Mouse (Mus musculus): ENCODE measurements around the gene Uvssa. TPM values are rescaled to one million over a fixed set of nuclear protein-coding genes. Genes with fewer than 3 reads are reported as not detected.
A peak's percentile ranks its signal among the peaks of the same experiment; 100 is the strongest.

Gene Uvssa
- polyA plus RNA-seq, 1 experiment from 2014 or later, result 7.7 TPM

DNA sequence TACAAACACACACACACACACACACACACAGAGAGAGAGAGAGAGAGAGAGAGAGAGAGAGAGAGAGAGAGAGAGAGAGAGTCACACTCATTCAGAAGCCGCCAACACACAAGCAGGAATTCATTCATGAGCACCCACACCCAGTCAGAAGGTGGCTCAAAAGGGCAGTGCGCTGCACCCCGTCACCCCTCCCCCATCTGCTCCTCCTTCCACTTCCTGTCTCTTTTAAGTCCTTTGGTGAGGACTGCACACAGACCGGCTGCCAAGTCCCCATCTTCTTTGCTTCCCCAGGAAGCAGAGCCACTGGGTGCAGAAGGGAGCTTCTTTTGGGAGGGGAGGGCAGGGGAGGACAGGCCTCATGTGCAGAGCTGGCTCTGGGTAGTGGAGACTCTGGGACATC is 57.6 kb downstream of the Uvssa start:
- no peak for ATAC-seq (replicated peaks; ENCODE audit: low FRiP score, low read depth)
- DNase-seq (ENCODE audit: low spot score), result no peak
- Histone ChIP-seq H3K9ac (ENCODE audit: low read depth, low read length) (no peak overlapping the region), H3K4me1 (replicated peaks; ENCODE audit: insufficient read depth, low read length) (no peaks in the 10 kb centered on the region; the same call in 1 of the 2 replicates), H3K9me3 (replicated peaks; ENCODE audit: low read length) (no peaks in the 10 kb centered on the region), H3K4me3 (replicated peaks; ENCODE audit: low read depth, low read length) (no peak overlapping the region), H3K27ac (no peak overlapping the region), H3K27me3 (ENCODE audit: insufficient read depth, low read length) (peaks cover 67% of the 10 kb centered on the region), H3K4me2 (ENCODE audit: low read length) (no peak overlapping the region), H3K36me3 (ENCODE audit: insufficient read depth, low read length) (no peaks in the 10 kb centered on the region)
- TF ChIP-seq CTCF (IDR thresholded peaks at IDR 0.05; ENCODE audit: low read depth), result no peak
- 2% methylated on average over 4 of the region's 4 CpGs for WGBS

DNA sequence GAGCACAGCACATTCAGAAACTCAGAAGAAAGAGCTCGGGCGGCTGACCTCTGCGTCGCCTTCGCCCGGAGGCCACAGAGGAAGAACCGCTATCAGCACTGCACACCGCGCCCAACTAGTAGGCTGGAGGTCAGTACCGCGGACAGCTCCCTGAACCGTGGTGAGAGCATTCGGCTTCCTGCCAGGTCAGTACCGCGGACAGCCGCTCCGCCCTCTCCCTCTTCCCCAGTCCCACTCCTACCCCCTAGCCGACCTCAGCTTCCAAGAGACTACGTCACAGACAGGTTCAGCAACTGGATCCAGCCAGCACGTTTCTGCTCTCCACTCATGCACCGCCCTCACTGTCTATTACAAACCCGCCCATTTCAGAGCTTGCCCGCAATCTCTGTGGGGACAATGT is 59.9 kb downstream of the Uvssa start:
- no peaks in the 10 kb centered on the region for H3K9me3 ChIP-seq (replicated peaks; ENCODE audit: low read length)
- peak; percentile 24 for TF ChIP-seq CTCF (IDR thresholded peaks at IDR 0.05; ENCODE audit: low read depth)
- WGBS, result 1% methylated on average over 23 of the region's 23 CpGs
- no peak overlapping the region for H3K27ac ChIP-seq
- peak; percentile 90 for ATAC-seq (replicated peaks; ENCODE audit: low FRiP score, low read depth)
- peaks cover 54% of the 10 kb centered on the region for H3K27me3 ChIP-seq (ENCODE audit: insufficient read depth, low read length)
- H3K4me3 ChIP-seq (replicated peaks; ENCODE audit: low read depth, low read length), result no peak overlapping the region
- H3K4me2 ChIP-seq (ENCODE audit: low read length), result no peak overlapping the region
- peak; percentile 95 for DNase-seq (ENCODE audit: low spot score)
- no peaks in the 10 kb centered on the region for H3K36me3 ChIP-seq (ENCODE audit: insufficient read depth, low read length)
- no peak overlapping the region for H3K9ac ChIP-seq (ENCODE audit: low read depth, low read length)
- H3K4me1 ChIP-seq (replicated peaks; ENCODE audit: insufficient read depth, low read length), result peaks cover 3% of the 10 kb centered on the region; the same call in 1 of the 2 replicates

DNA sequence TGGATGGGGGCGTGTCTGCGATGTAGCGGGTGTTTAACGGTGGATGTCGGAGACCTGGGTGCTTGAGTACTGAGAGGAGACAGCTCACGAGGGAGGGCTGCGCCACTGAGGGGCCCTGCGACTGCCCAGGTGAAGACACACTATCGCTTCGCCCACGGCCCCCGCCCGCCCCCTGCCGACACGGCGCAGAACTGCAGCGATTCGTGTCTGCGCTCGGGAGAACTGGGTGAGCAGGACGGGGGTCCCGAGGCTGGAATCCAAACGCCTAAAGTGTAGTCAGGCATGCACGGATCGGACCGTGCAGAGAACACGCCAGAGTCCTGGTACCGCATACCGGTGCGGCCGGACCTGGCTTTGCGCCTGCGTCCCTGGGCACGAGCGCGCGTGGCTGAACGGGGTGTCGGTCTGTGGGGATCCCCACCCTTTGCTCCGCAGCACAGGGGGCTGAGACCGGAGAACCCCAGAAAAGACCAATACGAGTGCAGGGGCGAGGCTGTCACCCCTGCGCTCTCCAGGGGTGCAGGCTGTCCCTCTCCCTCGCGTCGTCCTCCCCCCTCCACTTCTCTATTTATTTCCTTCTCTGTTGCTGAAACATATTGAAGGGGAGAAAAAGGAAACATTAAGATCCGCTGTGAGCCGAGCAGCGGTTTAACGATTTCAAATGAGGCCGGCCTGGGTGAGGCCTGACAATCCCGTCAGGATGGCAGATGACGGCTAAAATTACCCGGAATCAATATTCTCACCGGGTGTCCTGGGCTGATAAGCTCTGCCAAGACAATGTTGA is 64.8 kb downstream of the Uvssa start:
- peak; percentile 83 for TF ChIP-seq CTCF (IDR thresholded peaks at IDR 0.05; ENCODE audit: low read depth)
- DNase-seq (ENCODE audit: low spot score), result peak; percentile 39
- peaks cover 4% of the 10 kb centered on the region; the same call in 1 of the 2 replicates for H3K4me1 ChIP-seq (replicated peaks; ENCODE audit: insufficient read depth, low read length)

DNA sequence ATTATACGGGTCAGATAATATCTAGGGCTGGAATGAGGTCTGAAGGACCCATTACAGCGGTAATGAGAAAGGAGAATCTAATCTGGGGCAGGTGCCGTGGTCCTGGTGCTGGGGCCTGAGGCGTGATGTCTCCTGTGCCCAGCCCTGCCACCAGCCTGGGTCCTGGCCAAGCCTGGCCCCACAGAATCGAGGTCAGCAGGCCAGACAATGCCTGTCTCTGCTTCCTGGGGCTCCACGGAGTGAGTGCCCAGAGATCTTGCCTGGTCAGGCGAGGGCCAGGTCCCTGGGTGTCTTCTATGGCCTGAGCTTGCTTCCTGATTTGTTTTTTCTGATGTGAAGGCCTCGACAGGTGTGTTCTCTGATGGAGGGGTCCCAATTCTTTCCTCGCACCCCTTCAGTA is 65.4 kb downstream of the Uvssa start:
- 52% methylated on average over 9 of the region's 9 CpGs for WGBS
- Histone ChIP-seq H3K9ac (ENCODE audit: low read depth, low read length) (no peak overlapping the region), H3K36me3 (ENCODE audit: insufficient read depth, low read length) (no peaks in the 10 kb centered on the region), H3K4me1 (replicated peaks; ENCODE audit: insufficient read depth, low read length) (peaks cover 4% of the 10 kb centered on the region; the same call in 1 of the 2 replicates), H3K27ac (no peak overlapping the region), H3K27me3 (ENCODE audit: insufficient read depth, low read length) (peaks cover 18% of the 10 kb centered on the region), H3K4me3 (replicated peaks; ENCODE audit: low read depth, low read length) (no peak overlapping the region), H3K9me3 (replicated peaks; ENCODE audit: low read length) (no peaks in the 10 kb centered on the region), H3K4me2 (ENCODE audit: low read length) (no peak overlapping the region)
- ATAC-seq (replicated peaks; ENCODE audit: low FRiP score, low read depth), result no peak
- no peak for TF ChIP-seq CTCF (IDR thresholded peaks at IDR 0.05; ENCODE audit: low read depth)
- no peak for DNase-seq (ENCODE audit: low spot score)

More for the DNA sequence above, 64.8 kb downstream of the Uvssa start:
- H3K4me2 ChIP-seq (ENCODE audit: low read length), result peak overlapping the region; percentile 51
- H3K27ac ChIP-seq, result no peak overlapping the region
- no peaks in the 10 kb centered on the region for H3K36me3 ChIP-seq (ENCODE audit: insufficient read depth, low read length)
- WGBS, result 5% methylated on average over 56 of the region's 56 CpGs
- ATAC-seq (replicated peaks; ENCODE audit: low FRiP score, low read depth), result no peak
- H3K9ac ChIP-seq (ENCODE audit: low read depth, low read length), result no peak overlapping the region
- peaks cover 18% of the 10 kb centered on the region for H3K27me3 ChIP-seq (ENCODE audit: insufficient read depth, low read length)
- no peak overlapping the region for H3K4me3 ChIP-seq (replicated peaks; ENCODE audit: low read depth, low read length)
- H3K9me3 ChIP-seq (replicated peaks; ENCODE audit: low read length), result no peaks in the 10 kb centered on the region

DNA sequence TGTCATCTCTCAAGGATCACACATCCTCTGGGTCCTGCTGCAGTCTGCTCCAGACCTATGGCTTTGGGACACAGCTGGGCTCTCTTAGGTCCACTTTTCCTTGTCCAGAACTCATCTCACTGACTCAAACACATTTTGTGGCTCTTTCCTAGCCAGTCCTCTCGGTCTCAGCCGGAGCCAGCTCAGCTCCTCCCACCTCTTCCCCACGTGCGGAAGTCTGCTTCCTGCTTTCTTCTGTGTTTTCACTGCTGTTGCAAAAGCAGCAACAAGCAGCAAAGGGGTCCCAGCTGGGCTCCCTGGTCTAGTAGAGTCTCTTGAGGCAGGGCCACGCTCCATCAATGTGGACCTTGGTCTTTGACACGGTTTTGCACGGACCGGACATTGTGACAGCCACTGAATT is 77.4 kb downstream of the Uvssa start:
- no peaks in the 10 kb centered on the region for H3K9me3 ChIP-seq (replicated peaks; ENCODE audit: low read length)
- 23% methylated on average over 8 of the region's 8 CpGs for WGBS
- H3K36me3 ChIP-seq (ENCODE audit: insufficient read depth, low read length), result no peaks in the 10 kb centered on the region
- H3K4me1 ChIP-seq (replicated peaks; ENCODE audit: insufficient read depth, low read length), result no peaks in the 10 kb centered on the region
- no peaks in the 10 kb centered on the region; the same call in 1 of the 2 replicates for H3K27me3 ChIP-seq (ENCODE audit: insufficient read depth, low read length)
- no peak overlapping the region for H3K4me3 ChIP-seq (replicated peaks; ENCODE audit: low read depth, low read length)
- H3K27ac ChIP-seq, result no peak overlapping the region
- H3K4me2 ChIP-seq (ENCODE audit: low read length), result no peak overlapping the region
- ATAC-seq (replicated peaks; ENCODE audit: low FRiP score, low read depth) (no peak), DNase-seq (ENCODE audit: low spot score) (no peak)
- no peak for TF ChIP-seq CTCF (IDR thresholded peaks at IDR 0.05; ENCODE audit: low read depth)
- no peak overlapping the region for H3K9ac ChIP-seq (ENCODE audit: low read depth, low read length)

DNA sequence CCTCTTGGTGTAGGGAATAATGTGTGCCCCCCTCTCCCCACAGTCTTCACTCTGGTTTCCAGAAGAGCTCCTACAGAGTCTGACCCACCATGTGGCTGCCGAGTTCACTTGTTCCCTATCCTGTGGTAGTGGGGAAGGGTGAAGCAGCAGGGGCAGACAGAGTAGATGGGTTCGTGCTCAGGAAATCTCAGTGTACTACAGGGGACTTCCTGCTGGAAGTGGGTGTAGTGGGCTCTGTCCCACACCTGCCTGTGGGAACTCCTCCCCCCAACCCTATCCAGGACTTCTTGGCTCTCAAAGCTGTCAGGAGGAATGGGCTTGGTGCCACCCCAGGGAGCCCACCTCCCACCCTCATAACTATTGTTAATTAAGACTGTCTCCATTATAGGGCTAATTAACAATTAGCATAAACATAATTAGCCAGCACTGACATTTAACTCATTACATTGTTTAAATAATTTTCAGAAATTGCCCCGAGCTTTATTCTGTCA is 79.8 kb downstream of the Uvssa start:
- no peak for DNase-seq (ENCODE audit: low spot score)
- ATAC-seq (replicated peaks; ENCODE audit: low FRiP score, low read depth), result no peak
- Histone ChIP-seq H3K27me3 (ENCODE audit: insufficient read depth, low read length) (no peaks in the 10 kb centered on the region; the same call in 1 of the 2 replicates), H3K4me3 (replicated peaks; ENCODE audit: low read depth, low read length) (no peak overlapping the region), H3K9ac (ENCODE audit: low read depth, low read length) (no peak overlapping the region), H3K4me1 (replicated peaks; ENCODE audit: insufficient read depth, low read length) (no peaks in the 10 kb centered on the region), H3K27ac (no peak overlapping the region), H3K9me3 (replicated peaks; ENCODE audit: low read length) (no peaks in the 10 kb centered on the region), H3K36me3 (ENCODE audit: insufficient read depth, low read length) (no peaks in the 10 kb centered on the region), H3K4me2 (ENCODE audit: low read length) (no peak overlapping the region)
- no peak for TF ChIP-seq CTCF (IDR thresholded peaks at IDR 0.05; ENCODE audit: low read depth)
- 57% methylated on average over 3 of the region's 3 CpGs for WGBS

All from kidney, postnatal 0 days (tissue).